Mouse (Mus musculus) bone marrow, adult 2 months (tissue): Measurements from ENCODE around the gene Ada.

Source experiments
- CTCF ChIP-seq: fragments of 200-500 bp; IDR thresholded peaks from 2 replicates; pipeline ENCODE4 v1.5.1; 2011; ENCODE audit warnings: low read length, control low read depth; ENCODE audit not compliant: control insufficient read depth, insufficient read depth
- POLR2A ChIP-seq: fragments of 200-500 bp; IDR thresholded peaks from 2 replicates; pipeline ENCODE4 v1.6.1; 2011; ENCODE audit warnings: low read depth, mild to moderate bottlenecking, control low read depth, low read length, borderline replicate concordance; ENCODE audit not compliant: control insufficient read depth

DNA sequence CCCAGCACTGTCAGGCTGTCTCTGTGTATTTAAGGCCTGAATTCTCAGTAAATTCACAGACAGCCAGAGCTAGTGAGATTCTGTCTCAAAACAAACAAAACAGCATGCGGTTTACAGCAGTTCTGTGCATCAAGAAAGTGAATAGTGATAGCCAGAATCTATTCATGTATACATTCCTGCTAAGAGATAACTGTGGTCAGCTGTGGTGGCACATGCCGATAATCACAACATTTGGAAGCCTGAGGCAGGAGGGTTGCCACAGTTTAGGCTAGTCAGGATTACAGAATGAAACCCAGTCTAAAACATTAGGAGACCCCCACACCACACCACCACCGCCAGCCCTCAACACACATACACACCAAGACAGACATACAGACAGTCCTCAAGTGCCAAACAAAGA lies 60.3 kb downstream of the Ada start:
- TF ChIP-seq POLR2A = no peak
- no peak for TF ChIP-seq CTCF
